Mouse (Mus musculus): ENCODE measurements around the gene Tmed4.
"Not testable (repeated sequence)": the region's sequence is repeated elsewhere in the genome, so short reads cannot be mapped to it uniquely, and the experiment has no call there.

Gene Tmed4

GRCm38 (mm10) chr11:6273607-6274006, 1.1 kb downstream of the Tmed4 start:
- DNase-seq (ENCODE audit: low spot score) = no peak

DNA sequence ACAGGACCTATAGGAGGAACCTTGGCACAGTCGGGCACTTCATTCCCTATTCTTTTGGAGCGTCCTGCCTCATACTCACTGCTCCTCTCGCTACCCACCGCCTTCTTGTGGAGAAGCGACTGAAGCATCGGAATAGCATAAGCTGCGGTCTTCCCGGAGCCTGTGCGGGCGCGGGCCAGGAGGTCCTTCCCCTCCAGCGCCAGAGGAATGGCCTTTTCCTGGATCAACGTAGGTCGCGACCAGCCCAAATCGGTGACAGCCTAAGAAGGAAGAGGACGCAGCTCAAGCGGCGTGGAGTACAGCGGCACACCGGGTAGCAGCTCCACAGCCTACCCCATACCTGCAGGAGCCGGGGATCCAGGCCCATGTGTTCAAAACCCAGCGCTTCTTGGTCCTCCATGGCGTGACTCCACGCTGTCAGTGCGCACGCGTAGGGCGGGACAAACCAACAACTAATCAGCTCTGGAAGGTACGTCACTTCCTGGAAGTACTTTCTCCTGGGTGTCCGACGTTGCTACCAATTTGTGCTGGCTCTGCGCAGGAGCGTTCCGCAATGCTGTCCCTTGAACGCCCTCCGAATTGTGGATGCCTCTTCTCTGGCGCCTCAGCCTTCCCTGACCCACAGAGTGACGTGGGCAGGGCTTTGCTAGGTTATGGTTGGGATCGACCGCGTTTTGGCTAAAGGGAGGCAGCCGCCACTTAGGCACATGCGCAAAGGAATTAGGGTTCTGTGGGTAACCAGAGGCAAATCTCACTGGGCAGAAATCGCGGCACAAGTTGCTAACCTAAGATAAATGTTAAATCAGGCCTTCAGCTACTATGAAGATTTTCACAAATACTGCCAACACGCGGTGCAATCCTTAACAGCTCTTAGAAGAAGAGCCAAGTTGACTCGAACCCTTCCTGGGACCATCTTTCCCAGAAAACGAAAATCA, 7.1 kb downstream of the Tmed4 start, which contains the start of gene Ddx56:
TSS of gene Ddx56 (minus strand) at position 453 of the 935 bp plus-strand sequence.
- DNase-seq (ENCODE audit: low spot score) = peak; percentile 97

DNA sequence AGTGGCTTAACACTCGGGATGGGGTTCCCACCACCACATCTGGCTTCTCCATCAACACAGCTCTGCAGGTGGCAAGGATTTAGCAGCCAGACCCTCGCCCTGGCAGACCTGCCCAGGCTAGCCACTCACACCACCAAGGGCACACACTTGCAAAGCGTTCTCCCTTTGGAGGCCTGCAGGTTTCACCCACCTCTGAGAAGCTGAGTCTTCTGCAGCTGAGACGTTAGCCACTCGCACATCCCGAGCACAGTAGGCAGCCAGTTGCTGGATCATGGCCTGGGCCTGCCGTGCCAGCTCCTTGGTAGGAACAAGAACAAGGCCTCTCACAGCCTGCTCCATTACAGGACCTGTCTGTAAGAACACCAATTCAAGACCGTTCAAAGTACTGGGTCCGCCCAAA, 8.0 kb downstream of the Tmed4 start:
- no peak for DNase-seq (ENCODE audit: low spot score)

DNA sequence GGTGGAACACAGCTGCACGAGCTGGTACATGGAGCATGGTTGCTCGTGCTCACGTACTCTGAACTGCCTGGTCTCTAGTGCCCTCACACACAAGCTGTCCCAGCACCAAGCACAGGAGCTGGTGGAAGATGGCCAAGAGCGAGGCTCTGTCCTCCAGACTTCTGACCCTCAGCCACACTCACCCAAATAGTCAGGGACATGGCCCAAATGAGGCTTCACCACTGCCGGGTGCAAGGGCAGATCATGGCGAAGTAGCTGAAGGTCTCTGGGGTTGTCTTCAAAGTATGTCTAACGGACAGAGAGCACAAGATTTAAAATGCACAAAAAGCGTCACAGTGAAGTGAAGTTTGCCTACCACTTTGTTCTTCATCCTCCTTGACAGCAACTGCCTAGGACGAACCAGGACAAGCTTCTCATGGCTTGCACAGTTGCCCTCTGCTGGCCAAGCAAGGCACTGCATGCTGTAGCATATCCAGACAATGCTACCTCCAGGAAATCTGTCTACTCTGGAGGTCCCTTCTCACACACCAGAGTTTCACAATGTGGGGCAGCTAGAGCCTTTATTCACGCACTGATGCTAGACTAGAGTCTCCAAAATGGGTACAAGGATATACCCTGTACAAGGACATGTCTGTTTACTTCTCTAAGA, 13.1 kb downstream of the Tmed4 start:
- DNase-seq (ENCODE audit: low spot score) = peak; percentile 87

DNA sequence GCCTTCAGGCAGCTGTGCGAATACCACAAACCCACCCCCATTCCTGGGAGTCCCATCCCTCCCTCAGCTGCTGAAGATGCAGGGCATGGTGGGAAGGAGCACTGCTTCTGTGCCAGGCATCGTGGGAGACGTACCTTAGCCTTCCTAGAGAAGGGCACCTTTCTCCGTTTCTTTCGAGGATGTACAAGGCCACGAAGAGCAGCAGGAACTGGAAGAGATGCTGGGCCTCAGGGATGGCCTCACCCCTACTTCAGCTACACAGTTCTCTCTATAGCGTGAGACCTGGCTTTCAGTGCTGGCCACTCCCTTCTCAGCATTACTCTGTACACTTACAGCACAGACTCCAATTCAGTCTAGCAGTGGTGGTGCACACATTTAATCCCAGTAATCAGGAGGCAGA, 15.3 kb downstream of the Tmed4 start:
- no peak for DNase-seq (ENCODE audit: low spot score)

GRCm38 (mm10) chr11:6256490-6257072, 18.1 kb downstream of the Tmed4 start:
- DNase-seq (ENCODE audit: low spot score) = no peak

DNA sequence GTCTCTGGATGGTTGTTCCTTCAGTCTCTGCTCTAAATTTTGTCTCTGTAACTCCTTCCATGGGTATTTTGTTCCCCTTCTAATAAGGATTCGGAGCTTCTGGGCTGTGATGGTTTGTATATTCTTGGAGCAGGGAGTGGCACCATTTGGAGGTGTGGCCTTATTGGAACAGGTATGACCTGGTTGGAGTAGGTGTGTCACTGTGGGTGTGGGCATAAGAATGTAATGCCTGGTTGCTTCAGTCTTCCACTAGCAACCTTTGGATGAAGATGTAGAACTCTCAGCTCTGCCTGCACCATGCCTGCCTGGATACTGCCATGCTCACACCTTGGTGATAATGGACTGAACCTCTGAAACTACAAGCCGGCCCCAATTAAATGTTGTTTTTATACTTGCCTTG, 20.1 kb downstream of the Tmed4 start:
- not testable (repeated sequence) for DNase-seq (ENCODE audit: low spot score)

- no peak for DNase-seq (ENCODE audit: low spot score)
Measured at GRCm38 (mm10) chr11:6252824-6253223, 21.8 kb downstream of the Tmed4 start.

DNA sequence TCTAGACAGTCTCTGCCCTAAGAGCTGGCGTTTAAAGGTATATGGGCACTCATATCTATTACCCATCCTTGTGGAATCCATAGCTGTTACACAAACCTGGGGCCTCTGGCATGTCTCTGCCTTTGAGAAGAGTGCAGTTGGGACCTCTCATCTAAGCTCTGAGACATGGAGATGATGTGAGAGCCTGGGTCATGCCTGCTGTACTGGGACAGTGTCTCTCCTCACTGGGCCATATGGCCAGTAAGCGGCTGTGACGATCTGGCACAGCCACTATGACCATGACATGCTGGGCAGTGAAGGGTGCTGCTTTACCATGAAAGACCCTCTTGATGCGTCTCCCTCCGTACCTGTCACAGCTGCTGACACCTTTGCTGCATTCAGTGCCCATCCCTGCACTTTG, 22.4 kb downstream of the Tmed4 start:
- DNase-seq (ENCODE audit: low spot score) = no peak

GRCm38 (mm10) chr11:6244707-6245106, 30.0 kb downstream of the Tmed4 start:
- no peak for DNase-seq (ENCODE audit: low spot score)

- DNase-seq (ENCODE audit: low spot score) = no peak
Measured at GRCm38 (mm10) chr11:6233025-6233424, 41.6 kb downstream of the Tmed4 start.

DNA sequence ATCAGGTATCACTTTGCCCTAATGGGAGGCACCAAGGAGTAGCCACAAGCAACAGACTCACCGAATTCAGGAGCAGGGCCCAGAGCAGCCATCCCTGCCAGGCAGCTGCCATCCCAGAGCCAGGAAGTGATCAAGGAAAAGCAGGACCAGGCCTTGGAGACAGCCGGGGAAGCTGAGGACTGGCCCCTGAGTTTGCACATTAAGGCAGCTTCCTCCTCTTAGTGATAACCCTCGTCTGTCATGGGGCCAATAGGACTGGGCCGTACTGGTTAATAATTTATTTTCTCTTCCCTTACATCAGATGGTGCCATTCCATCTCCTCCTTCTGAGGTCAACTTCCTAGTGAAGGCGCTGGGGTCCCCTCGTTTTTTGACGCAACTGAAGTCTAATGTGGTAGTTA, 44.7 kb downstream of the Tmed4 start, which contains the start of gene Npc1l1:
TSS of gene Npc1l1 (minus strand) at position 132 of the 400 bp plus-strand sequence.
- DNase-seq (ENCODE audit: low spot score) = no peak

DNA sequence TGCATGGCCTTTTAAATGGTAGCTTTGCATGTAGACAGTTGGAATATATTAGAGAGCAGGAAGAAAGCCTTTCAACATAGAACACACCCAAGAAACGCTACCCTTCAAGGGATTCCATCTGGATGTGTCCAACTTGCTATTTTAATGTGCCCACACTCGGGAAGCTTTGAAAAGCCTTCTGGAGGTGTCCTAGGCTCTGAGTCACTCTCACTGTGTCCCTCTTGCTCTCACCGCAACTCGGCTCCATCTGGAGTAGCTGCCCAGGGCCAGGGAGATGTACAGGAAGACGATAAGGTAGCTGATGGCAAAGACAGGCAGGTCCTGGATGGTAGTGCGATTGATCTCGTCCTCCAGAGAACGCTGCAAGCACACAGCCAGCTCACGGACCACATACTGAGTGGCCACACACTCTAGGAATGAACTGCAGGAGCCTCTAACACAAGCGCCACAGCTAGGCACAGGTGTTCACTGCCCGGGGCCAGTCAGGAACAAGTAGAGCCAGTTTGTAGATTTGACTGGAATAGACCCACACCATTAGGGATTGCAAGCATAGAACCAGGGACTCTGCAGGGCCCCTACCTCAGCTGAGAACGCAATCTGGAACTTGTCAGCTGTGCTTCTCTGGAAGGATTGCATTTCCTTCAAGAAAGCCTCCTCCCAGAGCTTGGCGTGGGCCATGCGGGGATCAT, 50.0 kb downstream of the Tmed4 start:
- no peak for DNase-seq (ENCODE audit: low spot score)

GRCm38 (mm10) chr11:6222187-6222586, 52.5 kb downstream of the Tmed4 start:
- no peak for DNase-seq (ENCODE audit: low spot score)

All from embryo, embryonic 10.5 days (tissue).